Mouse (Mus musculus) heart, postnatal 0 days (tissue): ENCODE data around the gene Srsf2. TPM values are rescaled to one million over a fixed set of nuclear protein-coding genes. Genes with fewer than 3 reads are reported as not detected.

ENCODE experiments used
- ATAC-seq: fragments of 200-750 bp; cut with Nextera tagmentation; 2 replicates; pipeline ENCODE4 v1.8.0; 2017; ENCODE audit warnings: low read depth, moderate number of reproducible peaks, moderate library complexity; ENCODE audit not compliant: insufficient read depth
- DNase-seq: peaks from one replicate; pipeline ENCODE4 v3.0.0-alpha.2; 2016; ENCODE audit warnings: low spot score
- H3K27ac ChIP-seq: fragments of 300-500 bp; sonication (generic); 2 replicates; pipeline ENCODE4 v1.5.1; 2014; ENCODE audit warnings: low read depth, mild to moderate bottlenecking
- H3K27me3 ChIP-seq: fragments of 300-500 bp; sonication (generic); 2 replicates; pipeline ENCODE4 v1.6.1; 2014; ENCODE audit warnings: low read length, mixed read lengths; ENCODE audit not compliant: control insufficient read depth, insufficient read depth
- H3K36me3 ChIP-seq: fragments of 300-500 bp; sonication (generic); replicated peaks from 2 replicates; pipeline ENCODE4 v1.6.1; 2014; ENCODE audit warnings: low read length, mixed read lengths; ENCODE audit not compliant: control insufficient read depth, insufficient read depth
- H3K4me1 ChIP-seq: fragments of 300-500 bp; sonication (generic); 2 replicates; pipeline ENCODE4 v1.6.1; 2014; ENCODE audit warnings: antibody characterized with exemption; ENCODE audit not compliant: control insufficient read depth, insufficient read depth
- H3K4me2 ChIP-seq: fragments of 300-500 bp; sonication (generic); 2 replicates; pipeline ENCODE4 v1.6.1; 2014; ENCODE audit warnings: low read depth, mild to moderate bottlenecking, low read length, moderate library complexity
- H3K4me3 ChIP-seq: fragments of 300-500 bp; sonication (generic); 2 replicates; pipeline ENCODE4 v1.5.1; 2014; ENCODE audit warnings: low read depth, low read length
- H3K9ac ChIP-seq: fragments of 300-500 bp; sonication (generic); replicated peaks from 2 replicates; pipeline ENCODE4 v1.6.1; 2014; ENCODE audit warnings: low read depth, low read length, mixed read lengths
- H3K9me3 ChIP-seq: fragments of 300-500 bp; sonication (generic); replicated peaks from 2 replicates; pipeline ENCODE4 v1.6.1; 2016; ENCODE audit warnings: low read length; ENCODE audit not compliant: control insufficient read depth
- CTCF ChIP-seq: IDR thresholded peaks from 2 replicates; pipeline ENCODE4 v1.5.1; 2016; ENCODE audit warnings: antibody characterized with exemption, control low read depth, low read depth
- EP300 ChIP-seq: IDR thresholded peaks from 2 replicates; pipeline ENCODE4 v1.6.1; 2016; ENCODE audit warnings: antibody characterized with exemption, low read depth
- WGBS: fragments of 180-500 bp; shearing (Covaris S2); extraction: QIAGEN DNeasy Blood & Tissue Kit; methylation state at CpG from one replicate; pipeline ENCODE4 v1.1.7; 2014; 5-methylcytosine and 5-hydroxymethylcytosine counted together
- polyA plus RNA-seq: library from polyadenylated mRNA; unstranded; fragments of >200 nt; fragmentation: Nextera tagmentation; extraction: Ambion mirVana; gene quantifications from 2 replicates; pipeline ENCODE4 v1.2.1, GENCODE M21; 2015
- total RNA-seq: library from RNA; depleted of rRNA; stranded (reverse); fragments of >200 nt; gene quantifications from 2 replicates; pipeline ENCODE4 v1.2.3, GENCODE M21; 2014; ENCODE audit warnings: low replicate concordance

Srsf2 gene
- total and polyA plus RNA-seq, 2 experiments from 2014 or later: 157 to 359 TPM

DNA sequence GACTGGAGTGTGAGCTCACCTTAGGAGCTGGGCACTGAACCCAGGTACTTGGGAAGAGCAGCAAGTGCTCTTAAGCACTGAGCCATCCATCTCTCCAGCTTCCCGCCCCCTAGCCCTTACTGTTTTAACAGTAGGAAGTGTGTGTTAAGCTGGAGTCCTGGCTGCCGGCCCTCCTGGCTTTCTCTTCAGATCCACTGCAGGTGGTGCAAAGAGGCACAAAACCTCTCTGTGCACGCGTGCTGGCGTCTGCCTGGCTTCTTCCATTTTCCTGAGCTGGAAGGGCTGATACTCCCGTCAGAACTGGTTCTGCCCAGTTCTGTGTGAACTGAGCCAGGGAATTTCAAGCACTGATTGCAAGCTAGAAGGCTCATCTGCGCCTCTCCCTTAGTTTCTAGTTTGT, 27.9 kb upstream of the Srsf2 start:
- 0 out of 2 replicates have a peak, but pooled peaks cover under 1% of the 10 kb centered on the region for H3K27me3 ChIP-seq
- no peak overlapping the region for H3K4me3 ChIP-seq
- no peak for TF ChIP-seq CTCF
- TF ChIP-seq EP300: no peak
- no peaks in the 10 kb centered on the region; the same call in 1 of the 2 replicates for H3K36me3 ChIP-seq
- H3K9me3 ChIP-seq: no peaks in the 10 kb centered on the region
- no peak overlapping the region for H3K4me2 ChIP-seq
- ATAC-seq (no peak), DNase-seq (no peak)
- 61% methylated on average over 7 of the region's 7 CpGs for WGBS
- H3K4me1 ChIP-seq: 0 out of 2 replicates have a peak, but pooled peaks cover 4% of the 10 kb centered on the region
- H3K27ac ChIP-seq: no peak overlapping the region
- H3K9ac ChIP-seq: no peak overlapping the region

DNA sequence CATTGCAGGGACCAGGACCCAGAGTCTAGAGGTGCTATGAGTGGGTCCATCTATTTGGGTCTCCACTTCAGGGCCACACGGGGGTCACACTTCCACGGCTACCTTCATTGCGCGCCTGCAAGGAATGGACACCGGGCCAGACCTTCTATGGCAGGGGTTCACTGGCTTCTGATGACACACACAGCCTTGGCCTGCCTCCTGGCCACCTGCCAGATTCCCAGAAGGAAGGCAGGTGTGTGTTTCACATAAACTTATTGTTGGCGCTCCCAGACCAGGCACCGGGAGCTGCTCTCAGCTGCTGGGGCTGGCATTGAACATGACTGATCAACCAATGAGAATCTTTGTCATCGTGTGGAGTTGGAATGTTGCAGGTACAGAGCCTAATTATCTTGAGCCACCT, 25.6 kb upstream of the Srsf2 start:
- TF ChIP-seq CTCF (no peak), EP300 (no peak)
- Histone ChIP-seq H3K9ac (no peak overlapping the region), H3K9me3 (no peaks in the 10 kb centered on the region), H3K4me3 (no peak overlapping the region), H3K4me2 (no peak overlapping the region), H3K36me3 (peaks cover 18% of the 10 kb centered on the region), H3K27me3 (no peaks in the 10 kb centered on the region), H3K4me1 (no peaks in the 10 kb centered on the region), H3K27ac (no peak overlapping the region)
- DNase-seq (no peak), ATAC-seq (no peak)
- WGBS: 88% methylated on average over 8 of the region's 8 CpGs

DNA sequence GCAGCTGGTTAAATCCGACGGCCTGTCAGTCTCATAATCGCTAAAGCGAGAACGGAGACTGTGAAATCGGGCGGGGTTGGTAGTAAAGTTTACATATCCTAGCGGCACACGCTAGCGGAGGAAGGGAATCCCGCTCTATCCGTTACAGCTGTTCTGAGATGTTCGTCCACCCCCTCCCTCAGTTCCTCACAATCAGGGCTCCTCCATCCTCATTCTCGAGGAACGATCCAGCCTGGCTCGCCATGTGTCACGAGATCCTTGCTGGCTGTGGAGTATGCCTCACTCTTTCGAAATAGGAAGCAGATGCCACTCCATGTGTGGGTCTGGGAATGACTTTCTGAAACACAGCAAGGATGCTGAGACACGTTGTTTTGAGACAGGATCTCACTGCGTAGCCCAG, 21.1 kb upstream of the Srsf2 start:
- TF ChIP-seq EP300 (no peak), CTCF (no peak)
- ATAC-seq (no peak), DNase-seq (no peak)
- Histone ChIP-seq H3K4me1 (no peaks in the 10 kb centered on the region), H3K36me3 (peaks cover 50% of the 10 kb centered on the region), H3K9me3 (no peaks in the 10 kb centered on the region), H3K4me2 (no peak overlapping the region), H3K27ac (no peak overlapping the region), H3K9ac (no peak overlapping the region), H3K4me3 (no peak overlapping the region), H3K27me3 (no peaks in the 10 kb centered on the region)
- 90% methylated on average over 20 of the region's 20 CpGs for WGBS

DNA sequence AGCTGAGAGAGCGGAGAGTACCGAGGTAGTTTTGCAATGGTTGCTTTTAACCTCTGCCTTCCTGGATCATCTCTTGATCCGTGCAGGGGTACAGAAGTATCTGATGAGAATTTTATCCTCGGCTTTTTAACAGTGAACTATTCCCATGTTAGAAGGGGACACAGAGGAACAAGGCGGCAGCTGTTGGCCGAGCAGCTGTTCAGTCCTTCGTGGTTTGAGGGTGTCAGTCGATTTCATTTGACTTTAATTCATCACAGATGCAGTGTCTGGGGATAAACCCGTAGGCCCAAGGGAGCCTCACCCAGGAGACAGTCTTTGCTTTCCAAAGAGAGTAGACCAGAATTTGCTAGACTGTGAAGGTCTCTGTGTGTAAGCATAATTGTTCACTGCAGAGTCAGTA, 18.6 kb upstream of the Srsf2 start:
- Histone ChIP-seq H3K9me3 (no peaks in the 10 kb centered on the region), H3K9ac (no peak overlapping the region), H3K4me3 (no peak overlapping the region), H3K27me3 (no peaks in the 10 kb centered on the region), H3K27ac (no peak overlapping the region), H3K36me3 (peaks cover 64% of the 10 kb centered on the region), H3K4me1 (no peaks in the 10 kb centered on the region; the same call in 1 of the 2 replicates), H3K4me2 (no peak overlapping the region)
- TF ChIP-seq CTCF (no peak), EP300 (no peak)
- DNase-seq (no peak), ATAC-seq (no peak)
- 88% methylated on average over 9 of the region's 9 CpGs for WGBS

DNA sequence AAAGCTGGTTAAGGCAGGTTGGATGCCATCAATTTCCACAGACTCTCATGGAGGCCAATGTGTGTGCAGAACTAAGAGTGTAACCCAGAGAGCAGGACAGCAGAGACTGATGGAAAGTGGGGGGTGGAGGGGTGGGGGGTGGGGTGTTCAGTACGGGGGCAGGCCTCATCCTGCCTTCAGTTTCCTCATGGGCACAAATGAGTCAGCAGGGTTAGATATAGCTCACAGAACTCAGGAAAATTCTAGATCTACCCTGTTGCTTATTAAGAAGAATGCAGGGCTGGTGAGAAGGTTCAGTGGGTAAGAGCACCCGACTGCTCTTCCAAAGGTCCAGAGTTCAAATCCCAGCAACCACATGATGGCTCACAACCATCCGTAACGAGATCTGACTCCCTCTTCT, 16.7 kb upstream of the Srsf2 start:
- no peak for TF ChIP-seq CTCF
- TF ChIP-seq EP300: no peak
- Histone ChIP-seq H3K9ac (no peak overlapping the region), H3K36me3 (peaks cover 69% of the 10 kb centered on the region), H3K4me3 (no peak overlapping the region), H3K9me3 (no peaks in the 10 kb centered on the region), H3K4me2 (no peak overlapping the region), H3K4me1 (peaks cover 3% of the 10 kb centered on the region; the same call in 1 of the 2 replicates), H3K27me3 (no peaks in the 10 kb centered on the region), H3K27ac (no peak overlapping the region)
- DNase-seq: peak; percentile 3
- WGBS: 76% methylated on average over 4 of the region's 4 CpGs
- no peak for ATAC-seq

DNA sequence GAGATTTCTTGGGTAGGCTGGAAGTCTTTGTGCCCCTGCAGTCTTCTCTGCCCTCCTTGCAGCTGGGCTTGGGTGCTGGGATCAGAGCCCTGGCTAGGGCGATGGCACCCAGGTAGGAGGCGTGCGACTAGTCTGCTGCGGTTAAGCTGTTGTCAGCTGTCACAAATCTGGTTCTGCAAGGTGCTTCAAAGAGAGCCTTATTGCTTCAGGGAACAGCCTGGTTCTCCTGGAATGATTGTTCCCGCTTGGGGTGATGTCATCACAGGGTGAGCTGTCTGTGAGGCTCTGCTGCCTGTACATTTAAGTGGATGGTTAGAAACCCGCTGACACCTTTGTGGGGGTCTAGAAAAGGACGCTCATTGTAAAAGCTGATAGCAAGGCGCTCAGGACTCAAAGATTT, 16.3 kb upstream of the Srsf2 start:
- no peak overlapping the region for H3K9ac ChIP-seq
- 74% methylated on average over 8 of the region's 8 CpGs for WGBS

More for the DNA sequence above, 16.3 kb upstream of the Srsf2 start:
- H3K4me2 ChIP-seq: no peak overlapping the region
- DNase-seq (peak; percentile 2), ATAC-seq (no peak)
- no peaks in the 10 kb centered on the region for H3K27me3 ChIP-seq
- no peak overlapping the region for H3K27ac ChIP-seq
- H3K36me3 ChIP-seq: peaks cover 65% of the 10 kb centered on the region
- no peak overlapping the region for H3K4me3 ChIP-seq
- peaks cover 6% of the 10 kb centered on the region; the same call in 1 of the 2 replicates for H3K4me1 ChIP-seq
- no peak for TF ChIP-seq EP300
- H3K9me3 ChIP-seq: no peaks in the 10 kb centered on the region
